Mouse (Mus musculus) kidney, postnatal 4 days (tissue): ENCODE measurements at regions not wholly inside any gene's neighbourhood (a gene's known extent, or its start where the extent isn't known, plus 50 kb on each side); places are given as distances from the start of the nearest gene placed in this dataset.

Experiments
- DNase-seq, 2 experiments: peaks; one replicate each; pipeline ENCODE4 v3.0.0; 2021; ENCODE audit warnings: mixed read lengths in 2 of 2

GRCm38 (mm10) chr8:82471825-82472224, 68.8 kb upstream of the Il15 start:
- DNase-seq, result no peak

- DNase-seq, result no peak
These were observed 66.8 kb upstream of the Il15 start for GRCm38 (mm10) chr8:82469824-82470223.

GRCm38 (mm10) chr8:82462841-82463240, 59.8 kb upstream of the Il15 start:
- no peak for DNase-seq

- no peak for DNase-seq
These were observed 56.0 kb upstream of the Il15 start for GRCm38 (mm10) chr8:82459007-82459406.

- DNase-seq, result no peak
These were observed 51.0 kb upstream of the Il15 start for GRCm38 (mm10) chr8:82454056-82454455.
